Mouse (Mus musculus) ES-CJ7 (cell line): Measurements from ENCODE around the gene Mapk12.

Experiments used
- DNase-seq: peaks from one replicate; pipeline ENCODE4 v3.0.0; 2011; ENCODE audit warnings: low read depth, low spot score

Gene Mapk12

GRCm38 (mm10) chr15:89138531-89138930 lies 2.0 kb downstream of the Mapk12 start:
- DNase-seq: no peak

- DNase-seq: no peak
Observed at GRCm38 (mm10) chr15:89138046-89138405, 2.5 kb downstream of the Mapk12 start.

- no peak for DNase-seq
Observed at GRCm38 (mm10) chr15:89137378-89138045, 3.0 kb downstream of the Mapk12 start.

- DNase-seq: no peak
Observed at GRCm38 (mm10) chr15:89136461-89137155, 3.9 kb downstream of the Mapk12 start.

- DNase-seq: no peak
Observed at GRCm38 (mm10) chr15:89131316-89131715, 9.2 kb downstream of the Mapk12 start.

- DNase-seq: no peak
Observed at GRCm38 (mm10) chr15:89130245-89130644, 10.3 kb downstream of the Mapk12 start.

- DNase-seq: peak; percentile 81
Observed at GRCm38 (mm10) chr15:89128382-89129350, 11.8 kb downstream of the Mapk12 start, which contains the start of gene Hdac10. Gene Hdac10 (minus strand): TSS chr15:89128700.

- no peak for DNase-seq
Observed at GRCm38 (mm10) chr15:89127364-89127940, 13.1 kb downstream of the Mapk12 start.

GRCm38 (mm10) chr15:89126622-89127021 lies 13.9 kb downstream of the Mapk12 start:
- no peak for DNase-seq

GRCm38 (mm10) chr15:89125351-89125750 lies 15.2 kb downstream of the Mapk12 start:
- DNase-seq: no peak

- no peak for DNase-seq
Observed at GRCm38 (mm10) chr15:89124312-89124711, 16.2 kb downstream of the Mapk12 start.

GRCm38 (mm10) chr15:89123595-89123994 lies 16.9 kb downstream of the Mapk12 start:
- DNase-seq: peak; percentile 64

GRCm38 (mm10) chr15:89122649-89123366 lies 17.7 kb downstream of the Mapk12 start, which contains the start of gene Tubgcp6:
Gene Tubgcp6 (minus strand): TSS chr15:89123112.
- peak; percentile 93 for DNase-seq

GRCm38 (mm10) chr15:89118007-89118406 lies 22.5 kb downstream of the Mapk12 start:
- DNase-seq: no peak

- peak; percentile 61 for DNase-seq
Observed at GRCm38 (mm10) chr15:89110147-89110546, 30.4 kb downstream of the Mapk12 start.

- DNase-seq: no peak
Observed at GRCm38 (mm10) chr15:89106976-89107375, 33.5 kb downstream of the Mapk12 start.

GRCm38 (mm10) chr15:89106073-89106472 lies 34.4 kb downstream of the Mapk12 start:
- no peak for DNase-seq

- no peak for DNase-seq
Observed at GRCm38 (mm10) chr15:89104425-89104824, 36.1 kb downstream of the Mapk12 start.

- DNase-seq: no peak
Observed at GRCm38 (mm10) chr15:89103921-89104320, 36.6 kb downstream of the Mapk12 start.

- no peak for DNase-seq
Observed at GRCm38 (mm10) chr15:89102646-89103045, 37.9 kb downstream of the Mapk12 start.

- DNase-seq: no peak
Observed at GRCm38 (mm10) chr15:89100823-89101222, 39.7 kb downstream of the Mapk12 start.
